Mouse (Mus musculus): Measurements from ENCODE around the gene Dcaf5. TPM values are rescaled to one million over a fixed set of nuclear protein-coding genes. Genes with fewer than 3 reads are reported as not detected.

The Dcaf5 gene
- polyA plus RNA-seq, 1 experiment from 2014 or later: 11.6 TPM

- Histone ChIP-seq H3K9me3 (ENCODE audit: control insufficient read depth, low read length) (no peaks in the 10 kb centered on the region), H3K9ac (ENCODE audit: low read length) (no peak overlapping the region), H3K4me3 (ENCODE audit: low read length) (no peak overlapping the region), H3K4me1 (replicated peaks; ENCODE audit: control insufficient read depth, insufficient read depth, low read length) (no peaks in the 10 kb centered on the region), H3K36me3 (ENCODE audit: control insufficient read depth, insufficient read depth, low read length) (peaks cover 35% of the 10 kb centered on the region), H3K4me2 (ENCODE audit: low read depth, low read length) (no peak overlapping the region), H3K27me3 (ENCODE audit: control insufficient read depth, insufficient read depth, low read depth, low read length) (no peaks in the 10 kb centered on the region), H3K27ac (ENCODE audit: low read length) (no peak overlapping the region)
- WGBS: 96% methylated on average over 2 of the region's 2 CpGs
- ATAC-seq (ENCODE audit: low read depth): no peak
Observed at GRCm38 (mm10) chr12:80394045-80394444, 42.4 kb downstream of the Dcaf5 start.

GRCm38 (mm10) chr12:80389448-80389847 is 47.0 kb downstream of the Dcaf5 start:
- Histone ChIP-seq H3K9ac (ENCODE audit: low read length) (no peak overlapping the region), H3K4me3 (ENCODE audit: low read length) (no peak overlapping the region), H3K36me3 (ENCODE audit: control insufficient read depth, insufficient read depth, low read length) (peaks cover 10% of the 10 kb centered on the region), H3K4me1 (replicated peaks; ENCODE audit: control insufficient read depth, insufficient read depth, low read length) (no peaks in the 10 kb centered on the region), H3K27ac (ENCODE audit: low read length) (no peak overlapping the region), H3K27me3 (ENCODE audit: control insufficient read depth, insufficient read depth, low read depth, low read length) (no peaks in the 10 kb centered on the region), H3K9me3 (ENCODE audit: control insufficient read depth, low read length) (no peaks in the 10 kb centered on the region), H3K4me2 (ENCODE audit: low read depth, low read length) (no peak overlapping the region)
- no peak for ATAC-seq (ENCODE audit: low read depth)
- WGBS: 49% methylated on average over 3 of the region's 3 CpGs

GRCm38 (mm10) chr12:80387326-80387725 is 49.1 kb downstream of the Dcaf5 start:
- no peaks in the 10 kb centered on the region for H3K27me3 ChIP-seq (ENCODE audit: control insufficient read depth, insufficient read depth, low read depth, low read length)
- no peaks in the 10 kb centered on the region for H3K9me3 ChIP-seq (ENCODE audit: control insufficient read depth, low read length)
- peaks cover 8% of the 10 kb centered on the region for H3K36me3 ChIP-seq (ENCODE audit: control insufficient read depth, insufficient read depth, low read length)
- no peak overlapping the region for H3K4me3 ChIP-seq (ENCODE audit: low read length)
- 86% methylated on average over 5 of the region's 5 CpGs for WGBS
- no peak for ATAC-seq (ENCODE audit: low read depth)
- H3K9ac ChIP-seq (ENCODE audit: low read length): no peak overlapping the region
- no peaks in the 10 kb centered on the region for H3K4me1 ChIP-seq (replicated peaks; ENCODE audit: control insufficient read depth, insufficient read depth, low read length)
- no peak overlapping the region for H3K27ac ChIP-seq (ENCODE audit: low read length)
- no peak overlapping the region for H3K4me2 ChIP-seq (ENCODE audit: low read depth, low read length)

DNA sequence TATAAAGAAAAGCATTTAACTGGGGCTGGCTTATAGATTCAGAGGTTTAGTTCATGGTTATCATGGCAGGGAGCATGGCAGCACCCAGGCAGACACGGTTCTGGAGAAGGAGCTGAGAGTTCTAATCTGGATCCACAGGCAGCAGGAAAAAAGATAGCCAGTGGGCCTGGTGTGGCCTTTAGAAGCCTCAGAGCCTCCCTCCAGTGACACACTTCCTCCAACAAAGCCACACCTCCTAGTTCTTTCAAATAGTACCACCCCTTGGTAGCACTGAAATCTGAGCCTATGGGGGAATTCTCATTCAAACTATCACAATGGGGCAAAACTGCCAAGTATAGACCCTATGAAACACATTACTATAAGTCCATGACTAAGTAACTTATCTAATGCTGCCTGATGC is 51.0 kb downstream of the Dcaf5 start:
- Histone ChIP-seq H3K27me3 (ENCODE audit: control insufficient read depth, insufficient read depth, low read depth, low read length) (no peaks in the 10 kb centered on the region), H3K36me3 (ENCODE audit: control insufficient read depth, insufficient read depth, low read length) (0 out of 2 replicates have a peak, but pooled peaks cover 3% of the 10 kb centered on the region), H3K4me1 (replicated peaks; ENCODE audit: control insufficient read depth, insufficient read depth, low read length) (peaks cover 3% of the 10 kb centered on the region), H3K4me2 (ENCODE audit: low read depth, low read length) (no peak overlapping the region), H3K9ac (ENCODE audit: low read length) (no peak overlapping the region), H3K9me3 (ENCODE audit: control insufficient read depth, low read length) (no peaks in the 10 kb centered on the region), H3K4me3 (ENCODE audit: low read length) (no peak overlapping the region), H3K27ac (ENCODE audit: low read length) (no peak overlapping the region)
- WGBS: 77% methylated on average over 1 of the region's 1 CpGs
- ATAC-seq (ENCODE audit: low read depth): no peak

GRCm38 (mm10) chr12:80383478-80383877 is 52.9 kb downstream of the Dcaf5 start:
- H3K36me3 ChIP-seq (ENCODE audit: control insufficient read depth, insufficient read depth, low read length): peaks cover 3% of the 10 kb centered on the region; the same call in 1 of the 2 replicates
- H3K9ac ChIP-seq (ENCODE audit: low read length): no peak overlapping the region
- no peak overlapping the region for H3K27ac ChIP-seq (ENCODE audit: low read length)
- H3K4me1 ChIP-seq (replicated peaks; ENCODE audit: control insufficient read depth, insufficient read depth, low read length): peaks cover 14% of the 10 kb centered on the region
- H3K27me3 ChIP-seq (ENCODE audit: control insufficient read depth, insufficient read depth, low read depth, low read length): no peaks in the 10 kb centered on the region
- H3K4me2 ChIP-seq (ENCODE audit: low read depth, low read length): no peak overlapping the region
- ATAC-seq (ENCODE audit: low read depth): no peak
- WGBS: 89% methylated on average over 8 of the region's 8 CpGs
- no peaks in the 10 kb centered on the region for H3K9me3 ChIP-seq (ENCODE audit: control insufficient read depth, low read length)
- H3K4me3 ChIP-seq (ENCODE audit: low read length): no peak overlapping the region

- ATAC-seq (ENCODE audit: low read depth): no peak
- peaks cover 14% of the 10 kb centered on the region for H3K4me1 ChIP-seq (replicated peaks; ENCODE audit: control insufficient read depth, insufficient read depth, low read length)
- H3K4me2 ChIP-seq (ENCODE audit: low read depth, low read length): no peak overlapping the region
- 85% methylated on average over 2 of the region's 2 CpGs for WGBS
- H3K9ac ChIP-seq (ENCODE audit: low read length): no peak overlapping the region
- H3K4me3 ChIP-seq (ENCODE audit: low read length): no peak overlapping the region
- no peaks in the 10 kb centered on the region for H3K9me3 ChIP-seq (ENCODE audit: control insufficient read depth, low read length)
- H3K27ac ChIP-seq (ENCODE audit: low read length): no peak overlapping the region
- peaks cover 3% of the 10 kb centered on the region; the same call in 1 of the 2 replicates for H3K36me3 ChIP-seq (ENCODE audit: control insufficient read depth, insufficient read depth, low read length)
- no peaks in the 10 kb centered on the region for H3K27me3 ChIP-seq (ENCODE audit: control insufficient read depth, insufficient read depth, low read depth, low read length)
Observed at GRCm38 (mm10) chr12:80382794-80383193, 53.6 kb downstream of the Dcaf5 start.

GRCm38 (mm10) chr12:80379831-80380457 is 56.5 kb downstream of the Dcaf5 start:
- peak; percentile 95 for ATAC-seq (ENCODE audit: low read depth)
- H3K4me3 ChIP-seq (ENCODE audit: low read length): no peak overlapping the region
- no peak overlapping the region for H3K4me2 ChIP-seq (ENCODE audit: low read depth, low read length)
- WGBS: 86% methylated on average over 10 of the region's 10 CpGs
- H3K36me3 ChIP-seq (ENCODE audit: control insufficient read depth, insufficient read depth, low read length): peaks cover 16% of the 10 kb centered on the region
- peaks cover 14% of the 10 kb centered on the region for H3K4me1 ChIP-seq (replicated peaks; ENCODE audit: control insufficient read depth, insufficient read depth, low read length)
- H3K27me3 ChIP-seq (ENCODE audit: control insufficient read depth, insufficient read depth, low read depth, low read length): no peaks in the 10 kb centered on the region
- H3K27ac ChIP-seq (ENCODE audit: low read length): peak overlapping the region; percentile 85
- no peaks in the 10 kb centered on the region for H3K9me3 ChIP-seq (ENCODE audit: control insufficient read depth, low read length)
- no peak overlapping the region for H3K9ac ChIP-seq (ENCODE audit: low read length)

DNA sequence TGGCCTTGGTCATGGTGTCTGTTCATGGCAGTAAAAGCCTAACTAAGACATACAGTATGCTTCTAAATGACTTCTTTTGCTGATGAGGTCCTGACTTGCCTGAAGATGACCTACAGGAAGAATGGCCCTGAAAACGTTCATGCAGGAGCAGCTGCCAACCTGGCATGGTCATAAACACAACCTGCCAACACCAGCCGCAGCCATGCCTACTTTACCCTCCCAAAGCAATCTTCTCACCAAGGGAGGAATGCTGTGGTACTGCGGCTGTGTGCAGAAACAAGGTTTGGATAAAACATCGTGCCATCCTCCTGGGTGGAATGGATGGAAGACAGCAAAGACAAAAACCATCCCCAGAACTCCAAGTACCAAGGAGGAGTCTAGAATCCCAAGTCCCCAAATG is 57.0 kb downstream of the Dcaf5 start:
- H3K9me3 ChIP-seq (ENCODE audit: control insufficient read depth, low read length): no peaks in the 10 kb centered on the region
- no peaks in the 10 kb centered on the region for H3K27me3 ChIP-seq (ENCODE audit: control insufficient read depth, insufficient read depth, low read depth, low read length)
- H3K4me3 ChIP-seq (ENCODE audit: low read length): no peak overlapping the region
- ATAC-seq (ENCODE audit: low read depth): no peak
- WGBS: 62% methylated on average over 4 of the region's 4 CpGs
- peaks cover 14% of the 10 kb centered on the region for H3K4me1 ChIP-seq (replicated peaks; ENCODE audit: control insufficient read depth, insufficient read depth, low read length)
- peak overlapping the region; percentile 85 for H3K27ac ChIP-seq (ENCODE audit: low read length)
- peaks cover 20% of the 10 kb centered on the region for H3K36me3 ChIP-seq (ENCODE audit: control insufficient read depth, insufficient read depth, low read length)
- no peak overlapping the region for H3K9ac ChIP-seq (ENCODE audit: low read length)
- no peak overlapping the region for H3K4me2 ChIP-seq (ENCODE audit: low read depth, low read length)

- H3K27ac ChIP-seq (ENCODE audit: low read length): no peak overlapping the region
- no peak overlapping the region for H3K9ac ChIP-seq (ENCODE audit: low read length)
- H3K4me2 ChIP-seq (ENCODE audit: low read depth, low read length): no peak overlapping the region
- peaks cover 17% of the 10 kb centered on the region for H3K36me3 ChIP-seq (ENCODE audit: control insufficient read depth, insufficient read depth, low read length)
- no peak for ATAC-seq (ENCODE audit: low read depth)
- no peak overlapping the region for H3K4me3 ChIP-seq (ENCODE audit: low read length)
- peaks cover 14% of the 10 kb centered on the region for H3K4me1 ChIP-seq (replicated peaks; ENCODE audit: control insufficient read depth, insufficient read depth, low read length)
- 21% methylated on average over 1 of the region's 1 CpGs for WGBS
- no peaks in the 10 kb centered on the region for H3K27me3 ChIP-seq (ENCODE audit: control insufficient read depth, insufficient read depth, low read depth, low read length)
- H3K9me3 ChIP-seq (ENCODE audit: control insufficient read depth, low read length): no peaks in the 10 kb centered on the region
Observed at GRCm38 (mm10) chr12:80377604-80378003, 58.8 kb downstream of the Dcaf5 start.

DNA sequence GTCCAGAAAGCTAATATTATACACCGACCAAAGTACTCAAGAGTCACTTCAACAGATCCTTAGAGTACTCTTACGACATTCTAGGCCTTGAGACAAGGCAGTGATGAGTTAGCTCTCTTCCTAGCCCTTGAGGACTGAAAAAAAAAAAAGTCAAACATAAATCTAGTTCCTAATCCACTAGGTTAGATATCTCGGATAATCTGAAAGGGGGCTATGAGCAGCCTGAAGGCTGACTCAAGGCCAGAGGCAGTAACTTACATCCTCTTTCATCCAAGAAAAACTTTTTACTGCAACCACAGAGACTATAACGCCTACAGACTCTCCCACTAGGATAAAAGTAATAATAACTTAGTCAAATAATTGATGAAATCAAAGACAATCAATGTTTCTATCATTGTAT is 60.7 kb downstream of the Dcaf5 start:
- H3K9me3 ChIP-seq (ENCODE audit: control insufficient read depth, low read length): no peaks in the 10 kb centered on the region
- no peak overlapping the region for H3K4me2 ChIP-seq (ENCODE audit: low read depth, low read length)
- H3K4me3 ChIP-seq (ENCODE audit: low read length): no peak overlapping the region
- peaks cover 14% of the 10 kb centered on the region for H3K4me1 ChIP-seq (replicated peaks; ENCODE audit: control insufficient read depth, insufficient read depth, low read length)
- H3K9ac ChIP-seq (ENCODE audit: low read length): no peak overlapping the region
- H3K27ac ChIP-seq (ENCODE audit: low read length): no peak overlapping the region
- peaks cover 17% of the 10 kb centered on the region for H3K36me3 ChIP-seq (ENCODE audit: control insufficient read depth, insufficient read depth, low read length)
- WGBS: 78% methylated on average over 4 of the region's 4 CpGs
- no peak for ATAC-seq (ENCODE audit: low read depth)
- H3K27me3 ChIP-seq (ENCODE audit: control insufficient read depth, insufficient read depth, low read depth, low read length): no peaks in the 10 kb centered on the region
